Mouse (Mus musculus) MEL (cell line): ENCODE data around the gene Arhgef1.

Source experiments
- CTCF ChIP-seq, 3 experiments: IDR thresholded peaks in 2 of 3; conservative IDR thresholded peaks in 1 of 3; 2 replicates each; pipeline ENCODE4 v1.5.1; 2011 to 2012; ENCODE audit warnings: low read length in 3 of 3, low read depth in 2 of 3, mild to moderate bottlenecking in 2 of 3, improper control_type of control experiment in 1 of 3, inconsistent platforms in 1 of 3, mixed read lengths in 1 of 3, moderate library complexity in 1 of 3; ENCODE audit not compliant: control insufficient read depth in 1 of 3, insufficient read depth in 1 of 3, poor library complexity in 1 of 3, severe bottlenecking in 1 of 3
- ZKSCAN1 ChIP-seq: IDR thresholded peaks from 2 replicates; pipeline ENCODE4 v1.6.1; 2012; ENCODE audit warnings: low read depth, mild to moderate bottlenecking, inconsistent platforms, low read length, improper control_type of control experiment, moderate library complexity

DNA sequence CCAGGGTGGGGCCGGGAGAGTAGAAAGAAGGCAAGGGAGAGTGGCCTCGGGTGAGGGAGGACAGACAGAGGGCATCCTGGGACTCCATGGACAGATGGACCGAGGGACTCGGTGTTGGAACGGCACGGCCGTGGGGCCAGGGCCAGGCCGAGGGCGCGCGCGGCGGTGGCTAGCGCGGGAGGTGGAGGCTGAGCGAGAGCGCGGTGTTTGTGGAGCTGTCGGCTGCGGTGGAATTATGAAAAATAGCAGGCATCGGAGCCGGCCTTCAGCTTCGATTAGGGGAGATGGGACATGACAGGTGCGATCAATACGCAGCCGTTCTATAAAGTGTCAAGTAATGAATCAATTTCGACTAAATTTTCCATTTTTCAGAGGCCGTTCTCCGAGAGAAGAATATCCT lies 46.1 kb downstream of the Arhgef1 start:
- TF ChIP-seq CTCF (IDR thresholded peaks at IDR 0.05 in 2 of 3, conservative IDR thresholded peaks at IDR 0.05 in 1 of 3; ENCODE audit: control insufficient read depth in 1 of 3, insufficient read depth in 1 of 3, low read depth in 2 of 3, low read length in 3 of 3, poor library complexity in 1 of 3, severe bottlenecking in 1 of 3) = no peak
- TF ChIP-seq ZKSCAN1 = no peak
